Mouse (Mus musculus) cerebellum, adult 11-12 months (tissue): ENCODE data around the gene Dscam.

Experiments
- DNase-seq: peaks from one replicate; pipeline ENCODE4 v3.0.0; 2022

Dscam gene

GRCm38 (mm10) chr16:97170513-97171081, at the start of gene Dscam:
Gene Dscam (minus strand): TSS chr16:97170752.
- DNase-seq: peak; percentile 8

- no peak for DNase-seq
Measured at GRCm38 (mm10) chr16:97219381-97219780, 48.8 kb upstream of the Dscam start.

- peak; percentile 3 for DNase-seq
Measured at GRCm38 (mm10) chr16:97209997-97210396, 39.4 kb upstream of the Dscam start.

- no peak for DNase-seq
Measured at GRCm38 (mm10) chr16:97208276-97208675, 37.7 kb upstream of the Dscam start.

GRCm38 (mm10) chr16:97204090-97204489, 33.5 kb upstream of the Dscam start:
- no peak for DNase-seq

GRCm38 (mm10) chr16:97203554-97203953, 33.0 kb upstream of the Dscam start:
- DNase-seq: no peak

GRCm38 (mm10) chr16:97194630-97195029, 24.1 kb upstream of the Dscam start:
- DNase-seq: no peak

- DNase-seq: no peak
Measured at GRCm38 (mm10) chr16:97194179-97194578, 23.6 kb upstream of the Dscam start.

GRCm38 (mm10) chr16:97192296-97192695, 21.7 kb upstream of the Dscam start:
- DNase-seq: no peak

- no peak for DNase-seq
Measured at GRCm38 (mm10) chr16:97190604-97191003, 20.1 kb upstream of the Dscam start.

- peak; percentile 12 for DNase-seq
Measured at GRCm38 (mm10) chr16:97171500-97171899, 948 bp upstream of the Dscam start.

GRCm38 (mm10) chr16:97169901-97170512, 545 bp downstream of the Dscam start:
- DNase-seq: no peak

- DNase-seq: no peak
Measured at GRCm38 (mm10) chr16:97168614-97169013, 1.9 kb downstream of the Dscam start.

- DNase-seq: no peak
Measured at GRCm38 (mm10) chr16:97168030-97168429, 2.5 kb downstream of the Dscam start.

GRCm38 (mm10) chr16:97166166-97166565, 4.4 kb downstream of the Dscam start:
- no peak for DNase-seq

- peak; percentile 66 for DNase-seq
Measured at GRCm38 (mm10) chr16:97165444-97166121, 5.0 kb downstream of the Dscam start.

GRCm38 (mm10) chr16:97158279-97158678, 12.3 kb downstream of the Dscam start:
- DNase-seq: no peak

- DNase-seq: no peak
Measured at GRCm38 (mm10) chr16:97144544-97145194, 25.9 kb downstream of the Dscam start.

GRCm38 (mm10) chr16:97141943-97142342, 28.6 kb downstream of the Dscam start:
- DNase-seq: no peak

- no peak for DNase-seq
Measured at GRCm38 (mm10) chr16:97135003-97135827, 35.3 kb downstream of the Dscam start.

- no peak for DNase-seq
Measured at GRCm38 (mm10) chr16:97127296-97127695, 43.3 kb downstream of the Dscam start.

- no peak for DNase-seq
Measured at GRCm38 (mm10) chr16:97110028-97110427, 60.5 kb downstream of the Dscam start.

GRCm38 (mm10) chr16:97105266-97105665, 65.3 kb downstream of the Dscam start:
- DNase-seq: no peak
